Mouse (Mus musculus): Measurements from ENCODE around the gene Tmub2.

The Tmub2 gene

GRCm38 (mm10) chr11:102309821-102310617 is 25.3 kb downstream of the Tmub2 start:
- peak in 1 of 2 experiments; percentile 26 for DNase-seq

GRCm38 (mm10) chr11:102310768-102311695 is 26.3 kb downstream of the Tmub2 start:
- DNase-seq = peak in 1 of 2 experiments; percentile 36

GRCm38 (mm10) chr11:102311966-102312365 is 27.2 kb downstream of the Tmub2 start:
- DNase-seq = no peak

- no peak for DNase-seq
Observed at GRCm38 (mm10) chr11:102312586-102312985, 27.9 kb downstream of the Tmub2 start.

- DNase-seq = no peak
Observed at GRCm38 (mm10) chr11:102314321-102314720, 29.6 kb downstream of the Tmub2 start.

- DNase-seq = peak in 1 of 2 experiments; percentile 30
Observed at GRCm38 (mm10) chr11:102315690-102316571, 31.2 kb downstream of the Tmub2 start.

- peak; percentile 93 to 95 for DNase-seq
Observed at GRCm38 (mm10) chr11:102316572-102317297, 32.0 kb downstream of the Tmub2 start.

- DNase-seq = peak; percentile 81 to 86
Observed at GRCm38 (mm10) chr11:102317298-102317900, 32.7 kb downstream of the Tmub2 start.

GRCm38 (mm10) chr11:102317901-102318575 is 33.3 kb downstream of the Tmub2 start:
- DNase-seq = peak; percentile 84 to 90

GRCm38 (mm10) chr11:102318576-102319409 is 34.1 kb downstream of the Tmub2 start:
- DNase-seq = peak; percentile 70 to 76

GRCm38 (mm10) chr11:102319410-102319792 is 34.7 kb downstream of the Tmub2 start, which contains the start of gene Ubtf:
TSS of gene Ubtf (minus strand) at chr11:102319742.
- DNase-seq = peak; percentile 85 to 90

GRCm38 (mm10) chr11:102319941-102320685 is 35.4 kb downstream of the Tmub2 start:
- DNase-seq = peak; percentile 82 to 90

GRCm38 (mm10) chr11:102320686-102321005 is 35.9 kb downstream of the Tmub2 start:
- peak; percentile 79 to 86 for DNase-seq

- DNase-seq = no peak
Observed at GRCm38 (mm10) chr11:102321931-102322330, 37.2 kb downstream of the Tmub2 start.

GRCm38 (mm10) chr11:102323516-102323915 is 38.8 kb downstream of the Tmub2 start:
- no peak for DNase-seq

- DNase-seq = no peak
Observed at GRCm38 (mm10) chr11:102327250-102327649, 42.5 kb downstream of the Tmub2 start.

- DNase-seq = no peak
Observed at GRCm38 (mm10) chr11:102327839-102328238, 43.1 kb downstream of the Tmub2 start.

GRCm38 (mm10) chr11:102329518-102329917 is 44.8 kb downstream of the Tmub2 start:
- no peak for DNase-seq

GRCm38 (mm10) chr11:102330039-102330438 is 45.3 kb downstream of the Tmub2 start:
- no peak for DNase-seq

All from lung, postnatal 4 days (tissue).